Mouse (Mus musculus): ENCODE measurements around the gene Cnppd1.
A peak's percentile ranks its signal among the peaks of the same experiment; 100 is the strongest.

Cnppd1 gene

GRCm38 (mm10) chr1:75142301-75143261, at the start of gene Cnppd1, which contains the start of gene Retreg2:
Cnppd1 (minus strand) TSS chr1:75142711.
Retreg2 (plus strand) TSS chr1:75142778.
- peak; percentile 94 for DNase-seq (ENCODE audit: low read depth, low spot score)

GRCm38 (mm10) chr1:75191622-75192402, 49.3 kb upstream of the Cnppd1 start, which contains the start of the genes Ankzf1 and Atg9a:
Ankzf1 (plus strand) TSS chr1:75192151.
Atg9a (minus strand) TSS chr1:75192196.
- peak; percentile 96 for DNase-seq (ENCODE audit: low read depth, low spot score)

GRCm38 (mm10) chr1:75191258-75191621, 48.7 kb upstream of the Cnppd1 start:
- DNase-seq (ENCODE audit: low read depth, low spot score), result no peak

GRCm38 (mm10) chr1:75190577-75190976, 48.1 kb upstream of the Cnppd1 start:
- no peak for DNase-seq (ENCODE audit: low read depth, low spot score)

- DNase-seq (ENCODE audit: low read depth, low spot score), result no peak
These were observed 45.5 kb upstream of the Cnppd1 start for GRCm38 (mm10) chr1:75187914-75188483.

- no peak for DNase-seq (ENCODE audit: low read depth, low spot score)
These were observed 44.6 kb upstream of the Cnppd1 start for GRCm38 (mm10) chr1:75187126-75187525.

GRCm38 (mm10) chr1:75185495-75185894, 43.0 kb upstream of the Cnppd1 start:
- no peak for DNase-seq (ENCODE audit: low read depth, low spot score)

GRCm38 (mm10) chr1:75182160-75182559, 39.6 kb upstream of the Cnppd1 start:
- DNase-seq (ENCODE audit: low read depth, low spot score), result no peak

GRCm38 (mm10) chr1:75181377-75181870, 38.9 kb upstream of the Cnppd1 start:
- DNase-seq (ENCODE audit: low read depth, low spot score), result no peak

GRCm38 (mm10) chr1:75180741-75181140, 38.2 kb upstream of the Cnppd1 start:
- DNase-seq (ENCODE audit: low read depth, low spot score), result no peak

GRCm38 (mm10) chr1:75180105-75180590, 37.6 kb upstream of the Cnppd1 start, which contains the start of gene Abcb6:
Abcb6 (minus strand) TSS chr1:75180392.
- peak; percentile 88 for DNase-seq (ENCODE audit: low read depth, low spot score)

GRCm38 (mm10) chr1:75179334-75180104, 37.0 kb upstream of the Cnppd1 start:
- peak; percentile 79 for DNase-seq (ENCODE audit: low read depth, low spot score)

- peak; percentile 92 for DNase-seq (ENCODE audit: low read depth, low spot score)
These were observed 26.3 kb upstream of the Cnppd1 start, which contains the start of gene Zfand2b for GRCm38 (mm10) chr1:75168472-75169464. Zfand2b (plus strand) TSS chr1:75168646.

- DNase-seq (ENCODE audit: low read depth, low spot score), result no peak
These were observed 25.6 kb upstream of the Cnppd1 start for GRCm38 (mm10) chr1:75168093-75168471.

GRCm38 (mm10) chr1:75160256-75160617, 17.7 kb upstream of the Cnppd1 start:
- DNase-seq (ENCODE audit: low read depth, low spot score), result no peak

GRCm38 (mm10) chr1:75159540-75160255, 17.2 kb upstream of the Cnppd1 start:
- no peak for DNase-seq (ENCODE audit: low read depth, low spot score)

GRCm38 (mm10) chr1:75158990-75159389, 16.5 kb upstream of the Cnppd1 start:
- no peak for DNase-seq (ENCODE audit: low read depth, low spot score)

- no peak for DNase-seq (ENCODE audit: low read depth, low spot score)
These were observed 13.3 kb upstream of the Cnppd1 start for GRCm38 (mm10) chr1:75155837-75156236.

GRCm38 (mm10) chr1:75148727-75149126, 6.2 kb upstream of the Cnppd1 start:
- no peak for DNase-seq (ENCODE audit: low read depth, low spot score)

All from c-Kit-negative CD71-positive TER-119-positive erythroid progenitor cells, embryonic 14.5 days (primary cell).